Mouse (Mus musculus) urinary bladder, postnatal 10 days (tissue): Measurements from ENCODE around the gene Mov10l1.

Experiments used
- DNase-seq: peaks from one replicate; pipeline ENCODE4 v3.0.0; 2022; ENCODE audit warnings: low spot score

Gene Mov10l1

DNA sequence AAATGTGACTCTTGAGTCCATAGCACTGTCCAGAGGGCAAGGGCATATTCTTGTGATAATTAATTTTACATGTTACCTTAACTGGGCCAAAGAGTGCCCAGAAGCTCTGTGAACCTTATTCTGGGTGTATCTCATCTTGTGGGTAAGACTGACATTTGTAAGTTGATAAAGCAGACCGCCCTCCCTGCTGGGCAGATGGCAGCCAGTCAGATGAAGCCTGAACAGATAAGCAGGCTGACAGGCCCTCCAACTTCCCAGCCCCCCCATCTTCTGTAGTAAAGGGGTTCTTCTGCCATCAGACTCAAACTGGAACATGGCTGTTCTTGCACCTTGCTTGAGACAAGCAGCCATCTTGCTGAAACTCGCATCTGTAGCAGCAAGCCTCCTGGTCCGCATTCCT lies 34.0 kb downstream of the Mov10l1 start:
- no peak for DNase-seq

DNA sequence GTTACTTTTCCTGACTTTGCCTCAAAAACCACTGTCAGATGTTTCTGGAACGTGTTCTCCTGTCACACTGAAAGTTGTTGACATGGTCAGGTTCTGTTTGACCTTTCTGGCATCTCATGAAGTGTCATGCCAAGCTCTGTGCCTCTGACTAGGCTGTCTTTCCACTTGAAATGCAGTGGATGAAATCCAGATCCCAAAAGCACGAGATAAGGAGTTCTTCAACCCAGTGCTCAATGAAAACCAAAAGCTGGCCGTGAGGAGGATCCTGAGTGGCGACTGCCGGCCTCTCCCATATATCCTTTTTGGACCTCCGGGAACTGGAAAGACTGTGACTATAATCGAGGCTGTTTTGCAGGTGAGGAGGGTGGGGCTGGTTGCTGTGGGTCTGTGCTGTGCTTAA lies 37.4 kb downstream of the Mov10l1 start:
- no peak for DNase-seq

GRCm38 (mm10) chr15:89020492-89020891 lies 37.8 kb downstream of the Mov10l1 start:
- no peak for DNase-seq

DNA sequence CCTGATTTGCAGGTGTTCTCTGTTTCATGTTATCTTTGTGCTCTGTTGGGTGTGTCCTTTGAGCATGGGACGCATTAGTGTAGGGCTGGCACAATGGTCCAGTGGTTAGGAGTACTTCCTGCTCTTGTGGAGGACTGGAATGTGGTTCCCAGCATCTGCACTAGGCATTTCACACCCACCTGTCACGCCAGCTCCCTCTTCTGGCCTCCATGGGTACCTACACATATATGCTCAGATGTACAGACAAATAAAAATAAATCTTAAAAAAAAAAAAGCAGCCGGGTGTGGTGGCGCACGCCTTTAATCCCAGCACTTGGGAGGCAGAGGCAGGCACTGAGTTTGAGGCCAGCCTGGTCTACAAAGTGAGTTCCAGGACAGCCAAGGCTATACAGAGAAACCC lies 61.7 kb downstream of the Mov10l1 start:
- no peak for DNase-seq

DNA sequence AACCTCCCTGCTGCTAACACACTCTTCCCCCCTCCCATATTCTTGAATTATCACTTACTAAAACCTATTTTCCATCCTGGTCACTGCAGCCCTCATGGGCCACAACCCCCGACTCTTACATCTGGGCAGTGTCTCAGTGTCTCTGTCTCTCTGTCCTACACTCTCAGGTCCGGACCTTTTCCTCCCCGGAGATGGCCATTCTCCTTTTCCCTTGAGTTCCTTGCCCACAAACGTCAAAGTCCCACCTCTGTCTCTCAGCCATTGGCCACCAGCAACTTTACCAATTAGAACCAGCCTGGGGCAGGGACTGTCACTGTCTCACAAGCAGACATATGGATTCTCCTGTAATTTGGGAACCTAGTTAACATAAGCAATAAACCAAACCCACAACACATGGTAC lies 63.6 kb downstream of the Mov10l1 start:
- no peak for DNase-seq

DNA sequence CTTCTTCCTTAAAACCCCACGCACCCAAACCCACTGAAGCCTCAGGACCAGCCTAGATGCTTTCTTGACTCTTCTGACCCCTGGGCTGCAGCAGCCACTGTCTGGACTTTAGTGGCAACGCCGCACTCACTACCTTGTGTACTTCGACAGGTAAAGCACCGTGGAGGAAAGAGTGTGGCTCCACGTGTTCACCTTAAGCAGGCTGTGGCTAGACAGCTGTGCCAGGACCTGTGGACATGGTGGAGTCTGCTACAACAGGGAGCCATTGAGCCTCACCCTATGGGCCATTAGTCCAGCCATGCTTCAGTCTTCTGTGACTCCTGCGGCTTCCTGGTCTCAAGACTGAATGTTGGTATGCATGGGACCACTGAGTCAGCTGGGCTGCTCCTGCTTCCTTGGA lies 72.0 kb downstream of the Mov10l1 start:
- no peak for DNase-seq

DNA sequence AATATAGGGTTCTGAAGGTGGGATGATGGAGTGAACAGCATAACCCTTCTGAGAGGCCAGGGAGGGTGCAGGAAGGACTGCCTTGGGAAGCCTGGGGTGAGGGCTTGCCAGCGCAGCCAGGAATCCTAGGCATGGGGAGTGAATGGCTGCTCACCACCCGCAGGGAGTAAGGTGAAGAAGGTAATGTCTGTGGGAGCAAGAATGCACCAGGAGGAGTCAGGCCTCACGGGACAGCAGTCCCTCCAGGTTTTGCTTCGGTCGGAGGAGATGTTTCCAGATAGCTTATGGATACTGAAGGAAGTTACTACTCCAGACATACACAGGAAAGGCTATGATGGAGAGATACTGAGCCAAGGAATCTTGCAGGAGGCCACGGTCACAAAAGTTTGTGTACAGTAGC lies 76.0 kb downstream of the Mov10l1 start:
- DNase-seq = no peak

DNA sequence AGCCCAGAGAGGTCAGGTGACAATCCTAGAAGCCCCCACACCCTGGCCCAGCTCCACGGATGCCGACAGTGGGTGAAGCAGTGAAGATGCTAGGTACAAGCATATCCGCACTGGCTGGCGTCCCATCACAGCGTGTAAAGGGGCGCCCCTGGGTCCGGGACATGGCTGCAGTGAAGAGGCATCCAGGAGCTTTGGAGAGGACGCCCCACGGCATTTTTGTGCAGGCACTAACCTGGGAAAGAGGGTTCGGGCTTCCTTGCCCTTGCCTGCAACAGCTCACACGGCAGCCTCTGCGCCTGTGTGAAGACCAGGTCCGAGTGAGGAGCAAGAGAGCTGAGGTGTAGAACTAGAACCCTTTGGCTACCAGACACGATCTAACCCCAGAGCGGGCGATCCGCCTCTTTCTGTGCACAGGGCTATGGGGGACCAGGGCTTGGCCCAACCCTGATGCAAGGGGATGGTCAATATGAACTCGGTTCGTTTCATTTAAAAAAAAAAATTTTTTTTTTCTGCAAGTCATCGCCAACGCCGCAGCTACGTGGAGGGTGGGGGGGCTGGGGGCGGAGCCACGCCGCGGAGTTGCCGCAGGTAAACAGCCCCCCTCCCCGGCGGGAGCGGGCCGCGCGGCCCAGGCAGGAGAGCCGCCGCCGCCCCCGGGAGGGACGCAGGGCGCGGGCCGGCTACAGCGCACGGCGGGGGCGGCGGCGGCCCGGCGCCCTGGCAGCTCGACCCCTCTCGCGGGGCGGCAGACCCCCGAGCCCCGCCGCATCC lies 76.6 kb downstream of the Mov10l1 start, which contains the start of gene Panx2:
Panx2 (plus strand) TSS at position 574 of the 771 bp plus-strand sequence.
- no peak for DNase-seq

DNA sequence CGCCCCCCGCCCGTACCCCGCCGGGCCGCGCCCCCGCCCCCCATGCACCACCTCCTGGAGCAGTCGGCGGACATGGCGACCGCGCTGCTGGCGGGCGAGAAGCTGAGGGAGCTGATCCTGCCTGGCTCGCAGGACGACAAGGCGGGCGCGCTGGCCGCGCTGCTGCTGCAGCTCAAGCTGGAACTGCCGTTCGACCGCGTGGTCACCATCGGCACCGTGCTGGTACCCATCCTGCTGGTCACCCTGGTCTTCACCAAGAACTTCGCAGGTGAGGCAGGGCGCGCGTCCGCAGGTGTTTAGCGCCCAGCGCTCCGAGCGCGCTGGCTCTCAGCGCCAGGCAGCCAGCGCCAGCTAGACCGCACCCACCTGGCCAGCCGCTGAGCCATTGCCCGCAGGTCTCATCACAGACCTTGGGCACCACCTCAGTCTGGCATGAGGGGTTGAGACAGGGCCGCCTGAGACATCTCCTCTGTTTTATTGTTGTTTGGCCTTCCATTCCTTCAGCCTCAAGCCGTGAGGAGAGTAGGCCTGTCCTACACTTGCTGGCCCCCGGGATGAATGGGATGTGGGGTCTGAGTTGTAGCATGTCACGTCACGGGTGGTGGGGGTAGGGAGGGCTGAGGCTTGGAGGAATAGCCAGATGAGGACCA lies 77.4 kb downstream of the Mov10l1 start:
- no peak for DNase-seq

DNA sequence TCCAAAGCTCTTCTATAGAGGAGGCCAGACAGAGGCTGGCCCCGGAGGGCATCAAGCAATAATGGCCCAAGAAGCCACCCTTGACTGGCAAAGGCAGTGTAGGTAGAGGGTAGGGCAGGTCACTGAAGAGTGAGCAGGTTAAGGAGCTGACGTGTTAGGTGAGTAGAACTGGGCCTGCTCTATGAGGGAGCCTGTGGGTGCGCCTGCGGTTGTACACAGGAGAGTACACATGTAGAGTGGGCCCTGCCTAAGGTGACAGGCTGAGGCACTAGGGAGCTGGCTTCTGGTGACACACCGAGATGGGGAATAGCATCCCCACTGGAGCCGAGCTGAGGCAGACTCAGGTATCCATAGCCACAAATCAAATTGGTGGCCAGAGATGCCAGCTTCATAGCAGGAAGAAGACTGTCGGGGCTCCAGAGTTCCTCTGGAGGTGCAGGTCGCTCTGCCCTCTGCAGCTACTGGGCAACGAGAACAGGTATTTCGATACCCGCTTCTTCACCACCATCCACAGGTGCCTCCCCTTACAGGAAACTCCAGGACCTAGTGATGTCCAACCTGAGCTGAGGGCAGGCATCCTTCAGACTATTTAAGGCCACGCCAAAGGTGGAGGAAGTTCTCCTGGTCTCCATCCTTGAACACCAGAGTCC lies 78.2 kb downstream of the Mov10l1 start:
- no peak for DNase-seq

GRCm38 (mm10) chr15:89061761-89062517 lies 79.2 kb downstream of the Mov10l1 start:
- no peak for DNase-seq

- DNase-seq = no peak
Measured at GRCm38 (mm10) chr15:89062518-89062910, 79.8 kb downstream of the Mov10l1 start.

DNA sequence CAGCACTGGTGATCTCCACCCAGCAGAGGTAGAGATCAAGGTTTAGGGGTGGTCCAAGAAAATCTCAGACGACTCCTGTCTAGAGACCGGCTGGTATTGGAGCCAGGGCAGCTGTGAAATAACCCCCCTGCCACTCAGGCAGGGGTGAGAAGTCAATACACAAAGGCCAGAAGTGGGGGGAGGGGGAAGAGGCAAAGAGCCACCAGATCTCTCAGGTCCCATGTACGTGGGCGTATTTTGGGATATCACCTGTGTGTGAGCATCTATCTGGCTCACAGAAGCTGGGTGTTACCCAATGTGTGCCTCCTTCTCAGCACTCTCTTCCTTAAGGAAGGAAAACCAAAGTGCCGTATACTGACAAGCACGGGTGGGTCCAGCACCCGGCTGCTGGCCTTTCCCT lies 80.3 kb downstream of the Mov10l1 start:
- no peak for DNase-seq

DNA sequence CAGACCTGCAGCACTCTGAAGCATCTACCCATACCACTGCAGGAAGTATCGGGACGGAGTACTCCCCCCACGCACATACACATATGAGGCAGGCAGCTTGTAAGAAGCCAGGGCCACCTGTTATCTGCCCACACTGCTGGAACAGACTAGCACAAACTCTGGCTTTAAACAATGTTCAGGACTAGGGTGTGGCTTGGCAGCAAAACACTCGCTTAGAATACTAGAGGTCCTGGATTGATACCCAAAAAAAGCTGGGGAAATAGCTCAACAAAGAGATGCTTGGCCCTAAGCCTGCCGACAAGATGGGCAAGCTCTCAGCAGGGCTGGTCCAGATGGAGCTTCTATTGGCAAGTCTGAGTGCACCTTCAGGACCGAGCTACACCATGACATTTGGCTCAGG lies 80.8 kb downstream of the Mov10l1 start:
- DNase-seq = no peak

DNA sequence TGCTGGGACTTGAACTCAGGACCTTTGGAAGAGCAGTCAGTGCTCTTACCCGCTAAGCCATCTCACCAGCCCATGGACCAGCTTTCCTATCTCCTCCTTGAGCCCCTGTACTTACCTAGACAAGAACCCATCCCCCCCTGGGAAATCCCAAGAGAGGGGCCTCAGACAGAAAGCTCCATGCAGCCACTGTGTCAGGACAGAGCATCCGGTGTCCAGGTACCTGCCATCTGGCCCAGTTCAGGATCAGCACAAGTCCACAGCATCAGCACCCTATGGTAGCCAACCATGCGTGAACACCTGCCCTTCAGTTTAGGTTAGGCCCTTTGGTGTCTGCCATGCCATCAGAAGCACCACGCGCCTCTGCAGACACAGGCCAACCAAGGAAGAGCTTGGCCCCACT lies 82.2 kb downstream of the Mov10l1 start:
- DNase-seq = no peak

- no peak for DNase-seq
Measured at GRCm38 (mm10) chr15:89067609-89068008, 84.9 kb downstream of the Mov10l1 start.

- DNase-seq = no peak
Measured at GRCm38 (mm10) chr15:89068226-89068625, 85.5 kb downstream of the Mov10l1 start.

GRCm38 (mm10) chr15:89069336-89069840 lies 86.7 kb downstream of the Mov10l1 start:
- DNase-seq = no peak

- no peak for DNase-seq
Measured at GRCm38 (mm10) chr15:89070606-89071005, 87.9 kb downstream of the Mov10l1 start.

DNA sequence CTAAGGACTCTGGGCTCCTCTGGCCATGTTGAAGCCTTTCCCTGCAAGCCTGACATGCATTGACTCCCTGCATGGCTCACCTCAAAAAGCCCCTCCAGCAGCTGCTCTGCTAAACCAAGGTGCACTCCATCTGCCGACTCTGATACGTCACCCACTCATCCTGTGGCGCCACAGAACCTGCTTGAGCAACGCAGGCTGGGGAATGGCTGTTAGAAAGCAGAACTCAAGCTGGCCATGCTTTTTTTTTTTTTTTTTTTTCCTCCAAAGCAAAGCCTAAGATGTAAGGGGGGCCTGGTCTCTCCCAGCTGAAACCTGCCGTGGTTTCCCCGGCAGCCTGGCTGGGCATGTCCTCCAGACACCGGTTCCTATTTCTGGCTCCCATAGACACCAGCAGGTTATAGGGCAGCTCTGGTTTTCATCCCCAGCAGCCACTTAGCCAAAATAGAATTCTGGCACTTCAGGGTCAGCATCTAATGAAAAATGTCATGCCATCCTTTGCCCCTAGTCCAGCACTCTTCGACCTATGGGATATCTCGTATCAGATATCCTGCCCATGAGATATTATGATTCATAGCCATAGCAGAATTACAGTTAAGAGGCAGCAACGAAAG lies 91.4 kb downstream of the Mov10l1 start:
- no peak for DNase-seq

- no peak for DNase-seq
Measured at GRCm38 (mm10) chr15:89074613-89075477, 92.1 kb downstream of the Mov10l1 start, which contains the start of gene Trabd. Gene Trabd, plus strand, starts transcription at chr15:89075124.
